Mouse (Mus musculus): ENCODE measurements around the gene Xpot.
A peak's percentile ranks its signal among the peaks of the same experiment; 100 is the strongest.

The Xpot gene

GRCm38 (mm10) chr10:121626186-121626882, at the start of gene Xpot:
Xpot (minus strand) TSS chr10:121626332.
- DNase-seq (ENCODE audit: low read depth), result peak; percentile 91

GRCm38 (mm10) chr10:121669103-121669502, 43.0 kb upstream of the Xpot start:
- no peak for DNase-seq (ENCODE audit: low read depth)

GRCm38 (mm10) chr10:121665631-121666145, 39.6 kb upstream of the Xpot start:
- no peak for DNase-seq (ENCODE audit: low read depth)

GRCm38 (mm10) chr10:121663599-121663998, 37.5 kb upstream of the Xpot start:
- DNase-seq (ENCODE audit: low read depth), result no peak

GRCm38 (mm10) chr10:121662711-121663110, 36.6 kb upstream of the Xpot start:
- no peak for DNase-seq (ENCODE audit: low read depth)

GRCm38 (mm10) chr10:121655907-121656306, 29.8 kb upstream of the Xpot start:
- no peak for DNase-seq (ENCODE audit: low read depth)

GRCm38 (mm10) chr10:121653079-121653478, 26.9 kb upstream of the Xpot start:
- no peak for DNase-seq (ENCODE audit: low read depth)

- no peak for DNase-seq (ENCODE audit: low read depth)
Observed at GRCm38 (mm10) chr10:121646294-121646693, 20.2 kb upstream of the Xpot start.

GRCm38 (mm10) chr10:121642054-121642947, 16.2 kb upstream of the Xpot start:
- DNase-seq (ENCODE audit: low read depth), result no peak

GRCm38 (mm10) chr10:121641272-121642053, 15.3 kb upstream of the Xpot start, which contains the start of gene D930020B18Rik:
D930020B18Rik (plus strand) TSS chr10:121641588.
- DNase-seq (ENCODE audit: low read depth), result peak; percentile 49

GRCm38 (mm10) chr10:121640944-121641271, 14.8 kb upstream of the Xpot start:
- no peak for DNase-seq (ENCODE audit: low read depth)

- no peak for DNase-seq (ENCODE audit: low read depth)
Observed at GRCm38 (mm10) chr10:121640150-121640930, 14.2 kb upstream of the Xpot start.

GRCm38 (mm10) chr10:121639573-121639972, 13.4 kb upstream of the Xpot start:
- DNase-seq (ENCODE audit: low read depth), result no peak

GRCm38 (mm10) chr10:121636276-121636675, 10.1 kb upstream of the Xpot start:
- DNase-seq (ENCODE audit: low read depth), result no peak

GRCm38 (mm10) chr10:121634159-121634558, 8.0 kb upstream of the Xpot start:
- no peak for DNase-seq (ENCODE audit: low read depth)

GRCm38 (mm10) chr10:121628561-121629040, 2.5 kb upstream of the Xpot start:
- DNase-seq (ENCODE audit: low read depth), result no peak

- DNase-seq (ENCODE audit: low read depth), result no peak
Observed at GRCm38 (mm10) chr10:121627216-121627852, 1.2 kb upstream of the Xpot start.

- DNase-seq (ENCODE audit: low read depth), result no peak
Observed at GRCm38 (mm10) chr10:121625407-121626185, 536 bp downstream of the Xpot start.

- no peak for DNase-seq (ENCODE audit: low read depth)
Observed at GRCm38 (mm10) chr10:121625006-121625405, 1.1 kb downstream of the Xpot start.

GRCm38 (mm10) chr10:121623670-121624069, 2.5 kb downstream of the Xpot start:
- DNase-seq (ENCODE audit: low read depth), result no peak
